Mouse (Mus musculus) thymus, postnatal 14 days (tissue): Measurements from ENCODE around the gene Arhgap25.

Experiments used
- DNase-seq: peaks from one replicate; pipeline ENCODE4 v3.0.0; 2021

The Arhgap25 gene

DNA sequence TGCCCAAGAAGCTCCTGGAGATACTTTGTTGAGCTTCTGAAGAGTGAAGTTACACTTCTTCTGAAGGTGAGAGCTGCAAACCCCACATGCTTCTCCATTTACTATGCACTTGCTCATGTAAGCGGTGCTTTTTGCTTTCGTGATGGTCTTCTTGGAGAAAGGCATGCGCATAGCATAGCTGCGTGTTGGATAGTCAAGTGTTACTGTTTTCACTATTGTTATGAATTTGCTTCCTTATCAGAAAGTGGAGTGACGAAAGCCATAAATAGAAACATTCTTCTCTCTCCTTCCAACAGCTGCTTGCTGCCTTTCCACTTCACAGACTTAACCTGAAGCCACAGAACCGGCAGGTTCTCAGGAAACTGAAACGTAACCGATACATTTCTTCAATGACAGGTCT lies 96.3 kb downstream of the Arhgap25 start:
- DNase-seq, result no peak

GRCm38 (mm10) chr6:87435791-87436190 lies 97.3 kb downstream of the Arhgap25 start:
- no peak for DNase-seq

DNA sequence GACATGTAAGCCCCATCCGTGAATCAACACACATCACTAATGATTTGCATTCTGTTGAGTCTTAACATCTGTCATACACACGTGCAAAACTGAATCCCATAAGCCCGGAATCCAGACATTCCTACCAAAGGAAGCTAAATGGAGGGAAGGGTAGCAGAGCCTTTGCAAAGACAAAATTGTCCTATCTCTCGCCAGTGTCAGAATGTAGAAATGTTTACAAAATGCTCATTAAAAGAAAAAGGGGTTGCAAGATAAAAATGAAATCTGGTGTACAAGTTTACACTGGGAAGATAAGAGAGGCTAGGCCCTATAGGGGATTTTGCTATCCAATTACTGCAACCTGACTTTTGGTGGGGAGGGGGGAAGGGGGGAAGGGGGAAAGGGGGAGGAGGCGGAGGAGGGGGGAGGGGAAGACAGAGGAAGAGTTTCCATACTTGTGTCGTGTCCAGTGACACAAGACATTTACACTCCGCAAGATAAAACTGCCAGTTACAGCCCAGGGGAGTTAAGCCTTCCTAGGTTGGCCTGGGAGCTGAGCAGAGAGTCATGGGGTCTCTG lies 104.5 kb downstream of the Arhgap25 start, which contains the start of gene Bmp10:
Gene Bmp10 (plus strand): TSS at position 508 of the 558 bp plus-strand sequence.
- DNase-seq, result no peak

GRCm38 (mm10) chr6:87427616-87428015 lies 105.4 kb downstream of the Arhgap25 start:
- DNase-seq, result no peak

DNA sequence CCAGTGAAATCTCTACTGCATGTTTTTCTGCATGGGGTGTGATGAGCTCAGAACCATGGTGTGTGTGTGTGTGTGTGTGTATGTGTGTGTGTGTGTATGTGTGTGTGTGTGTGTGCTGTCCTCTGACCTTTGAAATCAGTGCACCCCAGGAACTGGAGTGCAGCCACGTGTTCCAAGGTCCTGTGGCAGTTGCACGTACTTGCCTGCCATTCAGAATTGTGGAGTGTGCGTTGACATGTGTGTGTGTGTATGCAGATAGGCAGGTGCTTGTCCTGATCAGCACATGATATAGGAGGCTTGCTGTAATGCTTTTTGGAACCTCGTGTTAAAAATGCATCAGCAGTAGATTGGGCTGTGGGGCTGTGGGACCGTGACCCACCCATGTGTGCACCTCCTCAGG lies 106.1 kb downstream of the Arhgap25 start:
- DNase-seq, result no peak

- DNase-seq, result no peak
Observed at GRCm38 (mm10) chr6:87424037-87424816, 108.8 kb downstream of the Arhgap25 start.

DNA sequence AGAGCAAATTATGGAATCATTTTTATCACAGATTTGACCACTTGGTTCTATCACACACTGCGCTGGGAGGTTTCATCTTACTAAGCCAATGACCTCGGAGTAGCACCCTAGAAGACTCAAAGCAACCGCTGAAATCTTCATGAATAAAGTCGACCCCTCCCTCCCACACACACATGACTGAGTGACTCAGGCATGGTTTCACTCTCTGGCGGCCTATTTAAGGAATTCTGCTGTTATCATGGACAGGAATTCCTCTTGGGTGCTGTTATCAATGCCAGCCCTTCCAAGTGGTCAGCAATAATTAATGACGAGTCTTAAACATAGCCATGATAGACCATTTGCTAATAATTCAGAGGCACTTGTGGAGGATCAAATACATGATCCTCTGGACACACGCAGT lies 110.8 kb downstream of the Arhgap25 start:
- DNase-seq, result no peak

- no peak for DNase-seq
Observed at GRCm38 (mm10) chr6:87412011-87412410, 121.0 kb downstream of the Arhgap25 start.
